Mouse (Mus musculus) liver, embryonic 15.5 days (tissue): ENCODE measurements around the gene Zcchc12. TPM values are rescaled to one million over a fixed set of nuclear protein-coding genes. Genes with fewer than 3 reads are reported as not detected.

Experiments used
- ATAC-seq: fragments of 200-750 bp; cut with Nextera tagmentation; 2 replicates; pipeline ENCODE4 v1.8.0; 2017; ENCODE audit warnings: moderate number of reproducible peaks, mild to moderate bottlenecking, moderate library complexity; ENCODE audit not compliant: insufficient read depth
- H3K27ac ChIP-seq: fragments of 300-500 bp; sonication (generic); replicated peaks from 2 replicates; pipeline ENCODE4 v1.5.1; 2015; ENCODE audit warnings: mild to moderate bottlenecking, inconsistent platforms
- H3K27me3 ChIP-seq: fragments of 300-500 bp; sonication (generic); 2 replicates; pipeline ENCODE4 v1.6.1; 2015; ENCODE audit warnings: mild to moderate bottlenecking, inconsistent platforms
- H3K36me3 ChIP-seq: fragments of 300-500 bp; sonication (generic); replicated peaks from 2 replicates; pipeline ENCODE4 v1.6.1; 2015; ENCODE audit warnings: moderate library complexity, mild to moderate bottlenecking, inconsistent platforms
- H3K4me1 ChIP-seq: fragments of 300-500 bp; sonication (generic); replicated peaks from 2 replicates; pipeline ENCODE4 v1.6.1; 2015; ENCODE audit warnings: inconsistent platforms
- H3K4me2 ChIP-seq: fragments of 300-500 bp; sonication (generic); 2 replicates; pipeline ENCODE4 v1.6.1; 2015; ENCODE audit warnings: moderate library complexity, mild to moderate bottlenecking, inconsistent platforms
- H3K4me3 ChIP-seq: fragments of 300-500 bp; sonication (generic); replicated peaks from 2 replicates; pipeline ENCODE4 v1.5.1; 2015; ENCODE audit warnings: mild to moderate bottlenecking, inconsistent platforms
- H3K9ac ChIP-seq: fragments of 300-500 bp; sonication (generic); 2 replicates; pipeline ENCODE4 v1.6.1; 2015; ENCODE audit warnings: moderate library complexity, mild to moderate bottlenecking, inconsistent platforms
- H3K9me3 ChIP-seq: fragments of 300-500 bp; sonication (generic); replicated peaks from 2 replicates; pipeline ENCODE4 v1.6.1; 2016; ENCODE audit warnings: inconsistent platforms
- WGBS: fragments of 180-500 bp; shearing (Covaris S2); methylation state at CpG from one replicate; pipeline ENCODE4 v1.1.7; 2015; ENCODE audit warnings: mixed read lengths; ENCODE audit not compliant: insufficient replicate concordance; 5-methylcytosine and 5-hydroxymethylcytosine counted together
- polyA plus RNA-seq: library from polyadenylated mRNA; unstranded; fragments of >200 nt; fragmentation: Nextera tagmentation; extraction: Ambion mirVana; gene quantifications from 2 replicates; pipeline ENCODE4 v1.2.1, GENCODE M21; 2015

Zcchc12 gene
- polyA plus RNA-seq, 1 experiment from 2014 or later = 0.41 TPM

GRCm38 (mm10) chrX:36225777-36226176, 30.1 kb downstream of the Zcchc12 start:
- WGBS = 14% methylated on average over 7 of the region's 7 CpGs
- no peak for ATAC-seq
- H3K4me2 ChIP-seq = no peak overlapping the region
- H3K4me1 ChIP-seq = no peaks in the 10 kb centered on the region
- no peaks in the 10 kb centered on the region for H3K9me3 ChIP-seq
- H3K9ac ChIP-seq = no peak overlapping the region
- no peak overlapping the region for H3K27ac ChIP-seq
- H3K36me3 ChIP-seq = no peaks in the 10 kb centered on the region
- H3K27me3 ChIP-seq = no peaks in the 10 kb centered on the region
- H3K4me3 ChIP-seq = no peak overlapping the region

DNA sequence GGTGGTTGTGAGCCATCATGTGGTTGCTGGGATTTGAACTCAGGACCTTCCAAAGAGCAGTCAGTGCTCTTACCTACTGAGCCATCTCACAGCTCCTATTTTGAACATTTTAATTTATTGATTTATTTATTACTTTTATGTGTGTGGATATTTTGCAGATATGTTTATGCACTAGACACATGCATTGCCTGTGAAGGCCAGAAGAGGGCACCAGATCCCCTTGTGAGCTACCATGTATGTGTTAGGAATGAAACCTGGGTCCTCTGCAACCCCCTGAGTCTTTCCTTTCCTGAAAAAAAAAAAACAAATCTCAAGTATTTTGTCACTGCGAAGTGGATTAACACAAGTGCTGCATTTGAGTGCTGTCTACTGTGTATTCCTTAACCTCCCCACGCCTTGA, 30.9 kb downstream of the Zcchc12 start:
- Histone ChIP-seq H3K27ac (no peak overlapping the region), H3K36me3 (no peaks in the 10 kb centered on the region), H3K4me2 (no peak overlapping the region), H3K4me1 (no peaks in the 10 kb centered on the region), H3K9me3 (no peaks in the 10 kb centered on the region), H3K9ac (no peak overlapping the region), H3K27me3 (no peaks in the 10 kb centered on the region), H3K4me3 (no peak overlapping the region)
- WGBS = 49% methylated on average over 2 of the region's 2 CpGs
- no peak for ATAC-seq

DNA sequence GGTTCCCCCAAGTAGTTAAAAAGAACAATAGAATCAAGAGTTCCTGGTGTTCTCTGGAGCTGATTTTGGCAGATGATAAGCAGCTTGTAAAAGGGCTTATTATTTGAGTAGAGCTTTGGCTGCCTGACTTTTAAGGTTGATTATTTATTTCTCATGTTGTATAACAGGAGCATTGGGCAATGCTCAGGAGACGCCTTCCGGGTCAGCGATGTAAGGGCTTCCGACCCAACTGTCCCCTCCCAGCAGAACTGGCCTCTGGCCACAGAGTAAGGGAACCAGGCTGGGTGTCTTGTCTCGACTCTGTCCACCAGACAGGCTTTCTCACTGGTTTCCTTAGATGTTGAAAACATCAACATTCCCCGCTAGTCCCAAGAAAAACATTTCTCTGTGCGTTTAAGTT, 33.2 kb downstream of the Zcchc12 start:
- H3K4me3 ChIP-seq = no peak overlapping the region
- no peak for ATAC-seq
- no peak overlapping the region for H3K27ac ChIP-seq
- WGBS = 44% methylated on average over 7 of the region's 7 CpGs
- H3K4me2 ChIP-seq = no peak overlapping the region
- no peaks in the 10 kb centered on the region for H3K9me3 ChIP-seq
- no peaks in the 10 kb centered on the region for H3K36me3 ChIP-seq
- H3K4me1 ChIP-seq = no peaks in the 10 kb centered on the region
- H3K27me3 ChIP-seq = no peaks in the 10 kb centered on the region
- H3K9ac ChIP-seq = no peak overlapping the region

- Histone ChIP-seq H3K36me3 (no peaks in the 10 kb centered on the region), H3K4me2 (no peak overlapping the region), H3K27ac (no peak overlapping the region), H3K4me1 (no peaks in the 10 kb centered on the region), H3K9ac (no peak overlapping the region), H3K27me3 (no peaks in the 10 kb centered on the region), H3K4me3 (no peak overlapping the region), H3K9me3 (no peaks in the 10 kb centered on the region)
- WGBS = 47% methylated on average over 2 of the region's 2 CpGs
- ATAC-seq = no peak
Observed at GRCm38 (mm10) chrX:36229273-36229672, 33.6 kb downstream of the Zcchc12 start.

GRCm38 (mm10) chrX:36235652-36236051, 39.9 kb downstream of the Zcchc12 start:
- H3K4me3 ChIP-seq = no peak overlapping the region
- no peaks in the 10 kb centered on the region for H3K4me1 ChIP-seq
- H3K27me3 ChIP-seq = no peaks in the 10 kb centered on the region
- H3K4me2 ChIP-seq = no peak overlapping the region
- WGBS = 59% methylated on average over 6 of the region's 6 CpGs
- H3K9me3 ChIP-seq = no peaks in the 10 kb centered on the region
- no peaks in the 10 kb centered on the region for H3K36me3 ChIP-seq
- H3K27ac ChIP-seq = no peak overlapping the region
- no peak overlapping the region for H3K9ac ChIP-seq
- no peak for ATAC-seq

Other genes with a start within 250 kb of the Zcchc12 start
- 5.4 and 6.0 TPM in 2 replicates for gene Il13ra1, start 83.8 kb upstream of the Zcchc12 start, polyA plus RNA-seq
- gene Lonrf3, start 132.4 kb downstream of the Zcchc12 start, polyA plus RNA-seq = 0.33 and 0.55 TPM in 2 replicates
- gene Gm6268, start 205.4 kb downstream of the Zcchc12 start, polyA plus RNA-seq = not detected in 2 replicates